Mouse (Mus musculus): ENCODE data around the gene Kcnj5. TPM values are rescaled to one million over a fixed set of nuclear protein-coding genes. Genes with fewer than 3 reads are reported as not detected.

Kcnj5 gene
- polyA plus RNA-seq (2015; fragmentation: Nextera tagmentation; extraction: Ambion mirVana), result 0.39 and 0.40 TPM in 2 replicates

DNA sequence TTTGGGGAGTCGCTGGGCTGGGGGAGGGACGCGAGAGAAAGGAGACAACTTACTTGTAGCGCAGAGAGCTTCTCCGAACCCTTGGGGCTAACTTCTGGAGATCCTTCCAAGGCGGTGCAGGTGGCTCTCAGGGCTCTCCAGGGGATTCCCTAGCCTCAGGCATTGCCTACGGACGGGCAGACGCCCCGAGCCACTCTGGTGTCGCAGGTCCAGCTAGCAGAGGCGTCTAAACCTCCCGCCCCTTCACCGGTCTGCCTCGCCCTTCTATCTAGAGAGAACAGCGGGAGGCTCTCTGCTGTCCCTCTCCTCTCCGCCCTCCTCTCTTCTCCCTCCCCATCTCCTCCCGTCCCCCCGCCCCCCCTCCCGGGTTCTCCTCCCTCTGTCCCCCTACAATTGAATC lies at the start of gene Kcnj5:
Gene Kcnj5, minus strand, starts transcription at position 300 of the 400 bp plus-strand sequence.
- Histone ChIP-seq H3K4me1 (replicated peaks) (peaks cover 21% of the 10 kb centered on the region), H3K4me3 (peak within 1 kb of the TSS; percentile 41), H3K9me3 (no peaks in the 10 kb centered on the region), H3K9ac (peak within 1 kb of the TSS; percentile 67), H3K27ac (no peak within 1 kb of the TSS), H3K4me2 (peak within 1 kb of the TSS; percentile 72), H3K27me3 (peaks cover 66% of the 10 kb centered on the region), H3K36me3 (no peaks in the 10 kb centered on the region)
- ATAC-seq (ENCODE audit: low FRiP score), result peak; percentile 65
- 2% methylated on average over 19 of the region's 20 CpGs for WGBS

DNA sequence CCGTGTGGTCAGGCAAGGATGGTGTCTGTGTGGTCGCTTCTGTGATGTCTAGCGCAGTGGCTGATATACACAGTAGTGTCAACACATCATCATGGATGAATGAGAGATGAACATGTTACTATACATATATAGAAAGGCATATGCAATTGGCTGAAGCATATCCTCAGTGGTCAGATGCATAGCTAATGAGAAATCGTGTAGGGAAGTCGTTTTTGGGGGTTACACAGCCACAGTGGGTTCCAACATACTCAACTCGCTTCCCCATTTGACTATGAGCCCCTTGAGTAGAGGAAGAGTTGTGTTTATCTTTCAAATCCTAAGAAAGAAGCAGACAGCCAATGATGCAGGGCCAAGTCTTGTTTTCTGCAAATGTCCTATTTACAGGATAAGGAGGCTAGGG lies 48.6 kb upstream of the Kcnj5 start:
- Histone ChIP-seq H3K27me3 (no peaks in the 10 kb centered on the region), H3K9me3 (no peaks in the 10 kb centered on the region), H3K4me1 (replicated peaks) (no peaks in the 10 kb centered on the region), H3K27ac (no peak overlapping the region), H3K4me2 (no peak overlapping the region), H3K9ac (no peak overlapping the region), H3K36me3 (no peaks in the 10 kb centered on the region), H3K4me3 (no peak overlapping the region)
- 84% methylated on average over 6 of the region's 6 CpGs for WGBS
- no peak for ATAC-seq (ENCODE audit: low FRiP score)

DNA sequence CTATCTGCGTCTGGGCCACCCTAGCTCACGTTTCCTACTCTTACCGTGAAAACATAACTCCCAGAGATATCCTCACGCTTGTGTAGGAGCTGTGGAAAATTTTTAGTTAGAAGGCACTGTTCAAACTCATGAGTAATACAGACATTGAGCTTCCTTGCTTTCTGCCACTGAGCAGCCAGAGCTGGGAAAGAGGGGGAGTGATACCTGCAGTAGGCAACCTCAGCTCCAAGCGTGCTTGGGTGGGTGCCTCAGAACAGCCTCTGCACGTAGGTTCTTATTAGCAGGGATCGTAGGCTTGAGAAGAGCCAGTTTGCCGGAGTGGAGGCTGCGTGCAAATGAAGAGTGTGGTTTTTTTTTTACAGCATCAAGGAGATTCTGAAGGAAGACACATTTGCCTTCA lies 47.6 kb upstream of the Kcnj5 start:
- no peak for ATAC-seq (ENCODE audit: low FRiP score)
- Histone ChIP-seq H3K9me3 (no peaks in the 10 kb centered on the region), H3K27ac (no peak overlapping the region), H3K36me3 (no peaks in the 10 kb centered on the region), H3K27me3 (no peaks in the 10 kb centered on the region), H3K4me3 (no peak overlapping the region), H3K4me2 (no peak overlapping the region), H3K9ac (no peak overlapping the region), H3K4me1 (replicated peaks) (no peaks in the 10 kb centered on the region)
- WGBS, result 92% methylated on average over 9 of the region's 9 CpGs

DNA sequence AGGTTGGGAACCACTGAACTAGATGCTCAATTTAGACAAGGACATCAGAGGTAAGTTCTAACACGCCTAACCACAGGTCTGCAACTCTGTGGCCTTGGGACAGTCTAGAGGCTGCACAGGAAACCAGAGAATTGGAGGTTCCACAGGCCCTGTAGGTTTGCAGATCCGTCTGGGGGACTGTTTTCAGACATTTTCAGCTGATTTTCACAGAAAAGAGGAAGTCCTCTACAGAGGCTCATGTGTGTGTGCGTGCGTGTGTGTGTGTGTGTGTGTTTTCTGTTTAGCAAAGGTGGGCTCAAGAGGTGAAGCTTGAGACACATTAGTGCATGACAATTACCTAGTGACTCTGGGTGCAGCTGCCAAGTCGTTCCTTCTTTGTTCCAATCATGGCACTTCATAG lies 46.9 kb upstream of the Kcnj5 start:
- H3K4me3 ChIP-seq, result no peak overlapping the region
- no peaks in the 10 kb centered on the region for H3K27me3 ChIP-seq
- no peak overlapping the region for H3K4me2 ChIP-seq
- no peaks in the 10 kb centered on the region for H3K4me1 ChIP-seq (replicated peaks)
- ATAC-seq (ENCODE audit: low FRiP score), result no peak
- no peak overlapping the region for H3K27ac ChIP-seq
- no peak overlapping the region for H3K9ac ChIP-seq
- H3K36me3 ChIP-seq, result no peaks in the 10 kb centered on the region
- no peaks in the 10 kb centered on the region for H3K9me3 ChIP-seq
- WGBS, result 83% methylated on average over 5 of the region's 5 CpGs

GRCm38 (mm10) chr9:32388120-32388519 lies 44.0 kb upstream of the Kcnj5 start:
- Histone ChIP-seq H3K27ac (no peak overlapping the region), H3K9ac (no peak overlapping the region), H3K27me3 (no peaks in the 10 kb centered on the region), H3K4me3 (no peak overlapping the region), H3K4me2 (no peak overlapping the region), H3K36me3 (no peaks in the 10 kb centered on the region), H3K4me1 (replicated peaks) (no peaks in the 10 kb centered on the region), H3K9me3 (no peaks in the 10 kb centered on the region)
- WGBS, result 93% methylated on average over 1 of the region's 1 CpGs
- no peak for ATAC-seq (ENCODE audit: low FRiP score)

DNA sequence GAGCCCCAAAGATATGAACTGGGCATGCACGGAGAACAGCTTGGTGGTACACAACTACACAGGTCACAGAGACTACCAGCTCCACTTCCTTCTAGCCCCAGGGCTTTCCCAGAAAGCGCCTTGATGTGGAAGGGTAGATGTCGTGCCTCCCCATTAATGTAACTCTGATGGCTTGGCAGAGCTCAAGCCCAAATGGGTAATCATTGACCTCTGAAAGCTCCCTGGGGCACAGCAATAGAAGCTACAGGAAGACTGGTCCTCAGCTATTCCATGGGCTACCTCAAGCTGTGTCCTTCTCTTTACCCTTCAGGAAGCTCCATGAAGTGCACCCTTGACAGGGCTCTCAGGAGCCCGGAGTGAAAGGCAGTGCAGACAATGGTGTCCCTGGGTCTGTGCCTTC lies 40.8 kb upstream of the Kcnj5 start:
- H3K4me2 ChIP-seq, result no peak overlapping the region
- no peaks in the 10 kb centered on the region for H3K9me3 ChIP-seq
- ATAC-seq (ENCODE audit: low FRiP score), result no peak
- H3K4me3 ChIP-seq, result no peak overlapping the region
- no peaks in the 10 kb centered on the region for H3K36me3 ChIP-seq
- WGBS, result 83% methylated on average over 4 of the region's 4 CpGs
- no peaks in the 10 kb centered on the region for H3K4me1 ChIP-seq (replicated peaks)
- no peak overlapping the region for H3K9ac ChIP-seq
- H3K27me3 ChIP-seq, result no peaks in the 10 kb centered on the region
- H3K27ac ChIP-seq, result no peak overlapping the region

- WGBS, result 92% methylated on average over 5 of the region's 5 CpGs
- no peaks in the 10 kb centered on the region for H3K4me1 ChIP-seq (replicated peaks)
- no peak overlapping the region for H3K4me3 ChIP-seq
- ATAC-seq (ENCODE audit: low FRiP score), result no peak
- no peaks in the 10 kb centered on the region for H3K36me3 ChIP-seq
- H3K9me3 ChIP-seq, result no peaks in the 10 kb centered on the region
- no peak overlapping the region for H3K9ac ChIP-seq
- no peak overlapping the region for H3K4me2 ChIP-seq
- no peak overlapping the region for H3K27ac ChIP-seq
- H3K27me3 ChIP-seq, result no peaks in the 10 kb centered on the region
Observed at GRCm38 (mm10) chr9:32376863-32377590, 32.9 kb upstream of the Kcnj5 start.

DNA sequence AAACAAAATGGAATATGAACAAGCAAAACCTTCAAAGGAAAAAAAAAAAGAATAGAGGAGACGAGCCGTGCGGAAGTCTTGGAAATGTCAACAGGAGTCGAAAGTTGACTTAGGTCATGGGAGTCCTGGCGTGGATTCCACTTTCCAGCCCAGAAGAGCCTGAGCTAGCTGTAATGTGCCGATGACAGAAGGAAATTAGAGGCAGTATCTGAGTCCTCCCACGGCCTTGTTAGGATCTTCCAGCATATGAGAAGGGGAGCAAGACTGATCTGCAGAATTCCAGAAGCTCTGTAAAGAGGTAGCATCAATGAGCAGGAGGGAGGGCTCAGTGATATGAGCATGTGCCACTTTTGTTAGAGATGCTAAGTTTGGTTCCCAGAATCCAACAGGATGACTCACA lies 31.9 kb upstream of the Kcnj5 start:
- H3K36me3 ChIP-seq, result no peaks in the 10 kb centered on the region
- no peak overlapping the region for H3K27ac ChIP-seq
- no peaks in the 10 kb centered on the region for H3K4me1 ChIP-seq (replicated peaks)
- ATAC-seq (ENCODE audit: low FRiP score), result no peak
- 81% methylated on average over 7 of the region's 7 CpGs for WGBS
- H3K9me3 ChIP-seq, result no peaks in the 10 kb centered on the region
- no peak overlapping the region for H3K4me2 ChIP-seq
- no peak overlapping the region for H3K9ac ChIP-seq
- no peaks in the 10 kb centered on the region for H3K27me3 ChIP-seq
- no peak overlapping the region for H3K4me3 ChIP-seq

GRCm38 (mm10) chr9:32373656-32374055 lies 29.5 kb upstream of the Kcnj5 start:
- H3K9me3 ChIP-seq, result no peaks in the 10 kb centered on the region
- 95% methylated on average over 6 of the region's 6 CpGs for WGBS
- peaks cover 13% of the 10 kb centered on the region for H3K4me1 ChIP-seq (replicated peaks)
- H3K9ac ChIP-seq, result no peak overlapping the region
- H3K27ac ChIP-seq, result no peak overlapping the region
- no peaks in the 10 kb centered on the region for H3K27me3 ChIP-seq
- H3K4me2 ChIP-seq, result no peak overlapping the region
- H3K4me3 ChIP-seq, result no peak overlapping the region
- no peaks in the 10 kb centered on the region for H3K36me3 ChIP-seq
- ATAC-seq (ENCODE audit: low FRiP score), result no peak

DNA sequence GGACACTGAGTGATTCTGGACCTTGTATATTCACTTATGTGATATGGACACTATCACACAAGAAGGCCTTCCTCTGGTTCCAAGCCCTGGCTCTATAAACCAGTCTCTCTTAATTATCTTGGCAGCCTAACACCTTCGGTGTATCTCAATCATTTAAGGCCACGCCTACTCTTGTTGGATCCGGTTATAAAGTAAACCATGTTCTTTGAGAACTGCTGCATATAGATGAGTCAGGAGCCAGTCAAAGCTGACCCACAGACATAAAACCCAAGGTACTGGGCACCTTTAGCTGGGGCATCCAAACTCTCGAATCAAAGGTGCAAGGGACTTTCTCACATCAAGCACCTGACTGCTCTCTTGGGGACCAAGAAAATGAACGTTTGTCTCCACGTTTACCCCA lies 28.1 kb upstream of the Kcnj5 start, which contains the start of gene Kcnj1:
Gene Kcnj1, plus strand, starts transcription at position 292 of the 400 bp plus-strand sequence.
- no peaks in the 10 kb centered on the region for H3K9me3 ChIP-seq
- no peak within 1 kb of the TSS for H3K9ac ChIP-seq
- H3K27ac ChIP-seq, result no peak within 1 kb of the TSS
- H3K4me1 ChIP-seq (replicated peaks), result peaks cover 15% of the 10 kb centered on the region
- H3K4me2 ChIP-seq, result no peak within 1 kb of the TSS
- 95% methylated on average over 6 of the region's 6 CpGs for WGBS
- H3K27me3 ChIP-seq, result no peaks in the 10 kb centered on the region
- H3K36me3 ChIP-seq, result no peaks in the 10 kb centered on the region
- no peak within 1 kb of the TSS for H3K4me3 ChIP-seq
- ATAC-seq (ENCODE audit: low FRiP score), result no peak

GRCm38 (mm10) chr9:32369388-32369787 lies 25.2 kb upstream of the Kcnj5 start:
- H3K4me3 ChIP-seq, result no peak overlapping the region
- no peak overlapping the region for H3K4me2 ChIP-seq
- H3K9ac ChIP-seq, result no peak overlapping the region
- no peaks in the 10 kb centered on the region for H3K9me3 ChIP-seq
- 31% methylated on average over 6 of the region's 6 CpGs for WGBS
- peaks cover 15% of the 10 kb centered on the region for H3K4me1 ChIP-seq (replicated peaks)
- H3K36me3 ChIP-seq, result no peaks in the 10 kb centered on the region
- no peaks in the 10 kb centered on the region for H3K27me3 ChIP-seq
- no peak overlapping the region for H3K27ac ChIP-seq
- ATAC-seq (ENCODE audit: low FRiP score), result no peak

DNA sequence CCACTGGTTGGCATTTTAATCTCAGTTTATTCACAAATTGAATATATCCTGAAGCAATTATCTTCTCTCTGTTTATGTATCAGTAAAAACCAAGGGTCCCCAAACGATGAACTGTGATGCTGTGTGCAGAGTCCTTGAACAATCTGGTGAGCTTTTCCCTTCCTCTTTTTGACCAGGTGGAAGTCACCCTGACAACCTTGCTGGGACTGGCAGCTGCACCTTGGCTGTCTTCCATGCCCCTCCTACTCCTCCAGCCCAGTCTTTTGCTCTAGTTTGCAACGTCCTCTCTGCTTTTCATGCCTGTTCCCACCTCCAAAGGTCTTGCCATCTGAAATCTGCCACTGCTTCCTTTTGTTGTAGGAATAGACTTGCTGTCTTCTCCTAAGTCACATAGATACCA lies 24.7 kb upstream of the Kcnj5 start:
- no peak overlapping the region for H3K9ac ChIP-seq
- 34% methylated on average over 2 of the region's 2 CpGs for WGBS

GRCm38 (mm10) chr9:32360770-32361169 lies 16.6 kb upstream of the Kcnj5 start:
- 82% methylated on average over 1 of the region's 1 CpGs for WGBS
- H3K9me3 ChIP-seq, result no peaks in the 10 kb centered on the region
- H3K9ac ChIP-seq, result no peak overlapping the region
- H3K36me3 ChIP-seq, result no peaks in the 10 kb centered on the region
- H3K4me3 ChIP-seq, result no peak overlapping the region
- no peak overlapping the region for H3K27ac ChIP-seq
- H3K4me1 ChIP-seq (replicated peaks), result no peaks in the 10 kb centered on the region
- no peaks in the 10 kb centered on the region for H3K27me3 ChIP-seq
- no peak overlapping the region for H3K4me2 ChIP-seq
- no peak for ATAC-seq (ENCODE audit: low FRiP score)

More for the DNA sequence above, 24.7 kb upstream of the Kcnj5 start:
- no peak for ATAC-seq (ENCODE audit: low FRiP score)
- no peak overlapping the region for H3K4me2 ChIP-seq
- H3K27me3 ChIP-seq, result no peaks in the 10 kb centered on the region
- H3K4me3 ChIP-seq, result no peak overlapping the region
- H3K4me1 ChIP-seq (replicated peaks), result peaks cover 15% of the 10 kb centered on the region
- no peak overlapping the region for H3K27ac ChIP-seq
- H3K36me3 ChIP-seq, result no peaks in the 10 kb centered on the region
- no peaks in the 10 kb centered on the region for H3K9me3 ChIP-seq

Measured in hindbrain, embryonic 13.5 days (tissue).